In genomic region chr2:127907679-127908042, GRCm38 (mm10) we compare ENCODE assay signal across 15 mouse cellular contexts.
A peak's percentile ranks its signal among the peaks of the same experiment; 100 is the strongest.
DNase-seq lines count a peak whose midpoint lies in the region; ATAC-seq lines count a peak whose summit lies in the region.
"Had no signal": no experiment of that assay in that cellular context is flagged by ENCODE, and none has a peak within 500 bp of the region (broad histone marks: within the 10 kb centered on the region; RNA-seq: fewer than 3 reads in every experiment).

No protein-coding gene starts in this region.

- no peaks in the 10 kb centered on the region for H3K9me3 ChIP-seq in limb, embryonic 12.5 days

- peaks cover 53% of the 10 kb centered on the region for H3K4me1 ChIP-seq in limb, embryonic 12.5 days (replicated peaks)

- H3K27me3 ChIP-seq in limb, embryonic 12.5 days: peaks cover 19% of the 10 kb centered on the region

- peak overlapping the region; percentile 39 for H3K4me2 ChIP-seq in limb, embryonic 12.5 days

- no peak overlapping the region for H3K9ac ChIP-seq in limb, embryonic 12.5 days (replicated peaks)
- H3K9ac ChIP-seq: liver, embryonic 14.5 days had no signal

- peak; percentile 7 for DNase-seq in kidney, adult 18-20 months
- no peak for DNase-seq in kidney, adult 11 months
- peak; percentile 81 for DNase-seq in embryo, embryonic 11 days
- peak; percentile 52 for DNase-seq in forelimb bud, embryonic 11.5 days (ENCODE audit: low read depth, low spot score)
- no peak for DNase-seq in layer of hippocampus, postnatal 10 days (ENCODE audit: low spot score in 2 of 2)
- DNase-seq: cerebellum, adult 18-20 months; heart, postnatal 14 days; right cerebral cortex, postnatal 4 days; thymus, postnatal 4 days had no signal

- 28% methylated on average over 1 of the region's 1 CpGs for WGBS in limb, embryonic 12.5 days

- no peak overlapping the region for H3K4me3 ChIP-seq in limb, embryonic 12.5 days (replicated peaks)

- ATAC-seq in limb, embryonic 12.5 days (ENCODE audit: insufficient number of reproducible peaks, insufficient read depth, low FRiP score, low TSS enrichment, low read depth): peak; percentile 40; the same call in 1 of the 2 replicates
- no peak for ATAC-seq in megakaryocyte progenitor cell, adult 5-6 weeks (replicated peaks; ENCODE audit: poor library complexity)
- ATAC-seq in inflammation-experienced regulatory T-cells, adult 6 months: no peak
- ATAC-seq: activated CD4-positive, CD25-positive, alpha-beta regulatory T cell, adult 4 months had no signal

- peak overlapping the region; percentile 81 for H3K27ac ChIP-seq in limb, embryonic 12.5 days
- H3K27ac ChIP-seq: liver, embryonic 14.5 days; macrophage had no signal

- H3K36me3 ChIP-seq in limb, embryonic 12.5 days: no peaks in the 10 kb centered on the region

Comparison
In these comparisons a context has a peak if more than half of its experiments do, and no peak if none do; other contexts are left out.
1. DNase-seq: peak in kidney, adult 18-20 months (single experiment), embryo, embryonic 11 days (single experiment) and forelimb bud, embryonic 11.5 days (single experiment); none in kidney, adult 11 months (single experiment) and layer of hippocampus, postnatal 10 days (0 of 2).